Mouse (Mus musculus): Measurements from ENCODE around the gene Hes3. TPM values are rescaled to one million over a fixed set of nuclear protein-coding genes. Genes with fewer than 3 reads are reported as not detected.

The Hes3 gene
- polyA plus RNA-seq, 1 experiment from 2014 or later, result not detected

GRCm38 (mm10) chr4:152312186-152312585, 20.7 kb upstream of the Hes3 start:
- WGBS, result 3% methylated on average over 14 of the region's 14 CpGs
- Histone ChIP-seq H3K4me2 (ENCODE audit: low read length) (peak overlapping the region; percentile 52; the same call in 1 of the 2 replicates), H3K36me3 (ENCODE audit: control insufficient read depth, insufficient read depth) (no peaks in the 10 kb centered on the region), H3K4me3 (replicated peaks; ENCODE audit: low read length) (no peak overlapping the region), H3K9me3 (ENCODE audit: control insufficient read depth, low read length) (no peaks in the 10 kb centered on the region), H3K27ac (ENCODE audit: low read length) (no peak overlapping the region), H3K27me3 (replicated peaks; ENCODE audit: control insufficient read depth, insufficient read depth, low read length) (peaks cover 55% of the 10 kb centered on the region), H3K9ac (replicated peaks; ENCODE audit: low read depth, low read length) (no peak overlapping the region), H3K4me1 (replicated peaks; ENCODE audit: control insufficient read depth, insufficient read depth, low read length) (peaks cover 12% of the 10 kb centered on the region)
- ATAC-seq, result no peak

DNA sequence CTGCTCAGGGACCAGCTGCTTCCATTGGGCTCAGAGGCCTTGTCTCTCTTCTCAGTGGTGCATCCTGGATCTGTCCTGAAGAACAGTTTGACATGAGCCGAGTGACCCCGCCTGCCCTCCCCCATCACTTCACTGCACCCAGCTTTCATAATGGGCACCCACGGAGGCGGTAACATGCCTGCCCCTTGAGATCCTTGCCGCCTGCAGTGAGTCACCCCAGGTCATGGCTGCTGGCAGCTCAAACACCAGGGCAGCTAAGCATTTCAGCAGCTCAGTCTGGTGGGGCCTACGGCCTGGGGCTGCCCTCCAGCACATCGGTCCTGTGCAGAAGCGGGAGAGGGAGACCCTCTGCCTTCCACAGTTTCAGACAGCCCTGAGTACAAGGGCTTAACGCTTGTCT, 16.1 kb upstream of the Hes3 start:
- Histone ChIP-seq H3K4me2 (ENCODE audit: low read length) (no peak overlapping the region), H3K9me3 (ENCODE audit: control insufficient read depth, low read length) (no peaks in the 10 kb centered on the region), H3K36me3 (ENCODE audit: control insufficient read depth, insufficient read depth) (peaks cover 17% of the 10 kb centered on the region), H3K4me3 (replicated peaks; ENCODE audit: low read length) (no peak overlapping the region), H3K4me1 (replicated peaks; ENCODE audit: control insufficient read depth, insufficient read depth, low read length) (no peaks in the 10 kb centered on the region), H3K9ac (replicated peaks; ENCODE audit: low read depth, low read length) (no peak overlapping the region), H3K27ac (ENCODE audit: low read length) (no peak overlapping the region), H3K27me3 (replicated peaks; ENCODE audit: control insufficient read depth, insufficient read depth, low read length) (peaks cover 14% of the 10 kb centered on the region)
- 85% methylated on average over 9 of the region's 9 CpGs for WGBS
- no peak for ATAC-seq

DNA sequence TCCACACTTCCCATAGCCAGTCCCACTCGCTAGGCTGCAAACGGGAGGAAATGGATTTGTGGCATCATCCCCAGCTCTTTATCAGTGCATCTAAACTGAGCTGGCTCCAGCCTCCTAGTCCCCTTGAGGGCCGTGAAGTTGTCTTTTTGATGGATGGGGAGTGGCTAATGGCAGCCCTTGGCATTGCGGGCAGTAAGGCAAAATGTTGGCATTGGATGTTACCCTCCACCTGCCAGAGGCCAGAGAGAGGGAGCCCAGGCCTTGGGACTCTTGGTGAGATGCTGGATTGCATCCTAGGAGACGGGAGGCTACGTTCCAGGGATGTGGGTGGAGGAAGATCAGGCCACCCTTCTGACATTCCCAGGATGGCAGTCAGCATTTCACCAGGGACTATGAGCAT, 14.5 kb upstream of the Hes3 start:
- H3K27ac ChIP-seq (ENCODE audit: low read length), result no peak overlapping the region
- no peaks in the 10 kb centered on the region for H3K9me3 ChIP-seq (ENCODE audit: control insufficient read depth, low read length)
- no peak for ATAC-seq
- no peak overlapping the region for H3K4me2 ChIP-seq (ENCODE audit: low read length)
- peaks cover 17% of the 10 kb centered on the region for H3K36me3 ChIP-seq (ENCODE audit: control insufficient read depth, insufficient read depth)
- H3K27me3 ChIP-seq (replicated peaks; ENCODE audit: control insufficient read depth, insufficient read depth, low read length), result no peaks in the 10 kb centered on the region; the same call in 1 of the 2 replicates
- no peak overlapping the region for H3K4me3 ChIP-seq (replicated peaks; ENCODE audit: low read length)
- WGBS, result 91% methylated on average over 6 of the region's 6 CpGs
- no peaks in the 10 kb centered on the region for H3K4me1 ChIP-seq (replicated peaks; ENCODE audit: control insufficient read depth, insufficient read depth, low read length)
- no peak overlapping the region for H3K9ac ChIP-seq (replicated peaks; ENCODE audit: low read depth, low read length)

DNA sequence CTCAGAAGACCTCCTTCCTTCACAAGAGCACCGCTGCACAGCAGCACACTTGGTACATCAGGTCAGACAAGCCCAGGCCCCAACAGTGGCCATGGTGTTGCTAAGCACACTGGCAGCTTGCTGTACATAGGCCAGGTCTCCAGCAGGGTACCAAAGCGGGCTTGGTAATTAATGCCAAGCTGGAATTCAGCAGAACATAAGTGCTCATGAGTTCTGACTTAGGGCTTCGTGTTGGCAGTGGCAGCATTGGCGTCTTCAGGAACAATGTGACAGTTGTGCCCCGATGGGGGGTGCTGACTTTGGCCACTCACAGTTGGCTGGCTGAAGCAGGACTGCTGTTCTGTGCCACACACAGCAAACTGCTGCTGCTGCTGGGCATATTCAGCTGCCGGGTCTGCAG, 13.2 kb upstream of the Hes3 start:
- ATAC-seq, result no peak
- Histone ChIP-seq H3K27me3 (replicated peaks; ENCODE audit: control insufficient read depth, insufficient read depth, low read length) (no peaks in the 10 kb centered on the region), H3K4me3 (replicated peaks; ENCODE audit: low read length) (no peak overlapping the region), H3K9me3 (ENCODE audit: control insufficient read depth, low read length) (no peaks in the 10 kb centered on the region), H3K9ac (replicated peaks; ENCODE audit: low read depth, low read length) (no peak overlapping the region), H3K36me3 (ENCODE audit: control insufficient read depth, insufficient read depth) (peaks cover 17% of the 10 kb centered on the region), H3K27ac (ENCODE audit: low read length) (no peak overlapping the region), H3K4me2 (ENCODE audit: low read length) (no peak overlapping the region), H3K4me1 (replicated peaks; ENCODE audit: control insufficient read depth, insufficient read depth, low read length) (peaks cover 7% of the 10 kb centered on the region; the same call in 1 of the 2 replicates)
- 81% methylated on average over 6 of the region's 6 CpGs for WGBS

DNA sequence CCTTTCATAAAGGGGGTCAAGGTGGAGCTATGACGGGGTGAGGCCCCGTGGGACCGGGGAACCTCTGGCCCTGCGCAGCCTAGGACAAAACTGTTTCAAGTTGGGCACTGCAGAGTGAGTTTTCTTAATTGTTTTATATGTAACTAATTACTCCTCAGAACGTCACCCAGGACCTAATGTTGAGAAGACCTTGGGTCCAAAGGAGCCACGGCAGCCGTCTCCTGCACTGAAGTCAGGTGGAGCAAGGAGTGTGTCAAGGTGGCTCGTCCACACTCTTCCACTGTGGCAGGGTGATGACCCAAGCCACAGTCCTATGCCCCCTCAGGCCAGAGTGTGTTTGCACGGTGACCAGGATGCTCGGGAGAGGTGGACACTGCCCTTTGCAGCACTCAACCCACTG, 11.7 kb upstream of the Hes3 start:
- WGBS, result 91% methylated on average over 10 of the region's 10 CpGs
- H3K36me3 ChIP-seq (ENCODE audit: control insufficient read depth, insufficient read depth), result peaks cover 17% of the 10 kb centered on the region
- H3K4me2 ChIP-seq (ENCODE audit: low read length), result no peak overlapping the region

DNA sequence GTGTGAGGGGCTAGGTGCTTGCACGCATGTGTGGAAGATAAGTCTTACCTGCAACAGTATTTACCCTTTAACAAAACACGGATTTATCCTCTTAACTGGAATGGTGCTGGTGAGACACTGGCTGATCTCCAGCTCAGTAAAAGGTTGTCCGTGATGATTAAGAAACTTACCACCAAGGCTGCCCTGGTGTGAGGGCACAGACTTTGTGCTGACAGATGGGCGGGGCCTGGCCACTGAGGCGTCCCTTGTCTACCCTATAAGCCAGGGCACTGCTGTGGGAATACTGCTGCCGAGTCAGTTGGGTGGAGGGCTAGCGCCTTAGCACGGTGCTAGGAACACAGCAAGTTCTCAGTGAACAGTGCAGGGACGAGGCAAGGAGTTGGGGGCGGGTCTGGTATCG, 10.6 kb upstream of the Hes3 start:
- Histone ChIP-seq H3K27ac (ENCODE audit: low read length) (no peak overlapping the region), H3K36me3 (ENCODE audit: control insufficient read depth, insufficient read depth) (peaks cover 17% of the 10 kb centered on the region), H3K9ac (replicated peaks; ENCODE audit: low read depth, low read length) (no peak overlapping the region), H3K4me2 (ENCODE audit: low read length) (no peak overlapping the region), H3K4me3 (replicated peaks; ENCODE audit: low read length) (no peak overlapping the region), H3K27me3 (replicated peaks; ENCODE audit: control insufficient read depth, insufficient read depth, low read length) (no peaks in the 10 kb centered on the region), H3K4me1 (replicated peaks; ENCODE audit: control insufficient read depth, insufficient read depth, low read length) (peaks cover 20% of the 10 kb centered on the region), H3K9me3 (ENCODE audit: control insufficient read depth, low read length) (no peaks in the 10 kb centered on the region)
- WGBS, result 67% methylated on average over 11 of the region's 11 CpGs
- no peak for ATAC-seq

More for the DNA sequence above, 11.7 kb upstream of the Hes3 start:
- H3K9me3 ChIP-seq (ENCODE audit: control insufficient read depth, low read length), result no peaks in the 10 kb centered on the region
- peaks cover 15% of the 10 kb centered on the region for H3K4me1 ChIP-seq (replicated peaks; ENCODE audit: control insufficient read depth, insufficient read depth, low read length)
- H3K9ac ChIP-seq (replicated peaks; ENCODE audit: low read depth, low read length), result no peak overlapping the region
- ATAC-seq, result no peak
- H3K4me3 ChIP-seq (replicated peaks; ENCODE audit: low read length), result no peak overlapping the region
- H3K27me3 ChIP-seq (replicated peaks; ENCODE audit: control insufficient read depth, insufficient read depth, low read length), result no peaks in the 10 kb centered on the region
- no peak overlapping the region for H3K27ac ChIP-seq (ENCODE audit: low read length)

DNA sequence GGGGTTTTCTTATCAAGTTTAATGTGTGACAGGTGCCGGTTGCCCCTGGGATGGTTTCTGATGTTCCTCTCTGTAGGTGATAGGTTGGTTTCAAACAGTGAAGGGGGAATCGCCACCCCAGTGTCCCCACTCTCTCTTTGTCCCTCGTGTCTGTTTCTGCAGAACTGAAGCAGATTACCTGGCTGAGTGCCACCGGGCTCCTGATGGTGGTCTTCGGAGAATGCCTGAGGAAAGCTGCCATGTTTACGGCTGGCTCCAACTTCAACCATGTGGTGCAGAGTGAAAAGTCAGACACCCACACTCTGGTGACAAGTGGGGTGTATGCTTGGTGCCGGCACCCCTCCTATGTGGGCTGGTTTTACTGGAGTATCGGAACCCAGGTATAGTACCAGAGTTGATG, 8.9 kb upstream of the Hes3 start:
- no peak for ATAC-seq
- WGBS, result 70% methylated on average over 8 of the region's 8 CpGs
- H3K36me3 ChIP-seq (ENCODE audit: control insufficient read depth, insufficient read depth), result peaks cover 17% of the 10 kb centered on the region

GRCm38 (mm10) chr4:152298836-152299235, 7.4 kb upstream of the Hes3 start:
- Histone ChIP-seq H3K27ac (ENCODE audit: low read length) (no peak overlapping the region), H3K4me2 (ENCODE audit: low read length) (no peak overlapping the region), H3K27me3 (replicated peaks; ENCODE audit: control insufficient read depth, insufficient read depth, low read length) (peaks cover 16% of the 10 kb centered on the region), H3K9ac (replicated peaks; ENCODE audit: low read depth, low read length) (no peak overlapping the region), H3K4me1 (replicated peaks; ENCODE audit: control insufficient read depth, insufficient read depth, low read length) (peaks cover 23% of the 10 kb centered on the region), H3K4me3 (replicated peaks; ENCODE audit: low read length) (no peak overlapping the region), H3K36me3 (ENCODE audit: control insufficient read depth, insufficient read depth) (peaks cover 10% of the 10 kb centered on the region), H3K9me3 (ENCODE audit: control insufficient read depth, low read length) (no peaks in the 10 kb centered on the region)
- WGBS, result 79% methylated on average over 14 of the region's 14 CpGs
- ATAC-seq, result no peak

More for the DNA sequence above, 8.9 kb upstream of the Hes3 start:
- Histone ChIP-seq H3K4me2 (ENCODE audit: low read length) (no peak overlapping the region), H3K4me1 (replicated peaks; ENCODE audit: control insufficient read depth, insufficient read depth, low read length) (peaks cover 23% of the 10 kb centered on the region), H3K27ac (ENCODE audit: low read length) (no peak overlapping the region), H3K9me3 (ENCODE audit: control insufficient read depth, low read length) (no peaks in the 10 kb centered on the region), H3K27me3 (replicated peaks; ENCODE audit: control insufficient read depth, insufficient read depth, low read length) (peaks cover 6% of the 10 kb centered on the region), H3K4me3 (replicated peaks; ENCODE audit: low read length) (no peak overlapping the region), H3K9ac (replicated peaks; ENCODE audit: low read depth, low read length) (no peak overlapping the region)

DNA sequence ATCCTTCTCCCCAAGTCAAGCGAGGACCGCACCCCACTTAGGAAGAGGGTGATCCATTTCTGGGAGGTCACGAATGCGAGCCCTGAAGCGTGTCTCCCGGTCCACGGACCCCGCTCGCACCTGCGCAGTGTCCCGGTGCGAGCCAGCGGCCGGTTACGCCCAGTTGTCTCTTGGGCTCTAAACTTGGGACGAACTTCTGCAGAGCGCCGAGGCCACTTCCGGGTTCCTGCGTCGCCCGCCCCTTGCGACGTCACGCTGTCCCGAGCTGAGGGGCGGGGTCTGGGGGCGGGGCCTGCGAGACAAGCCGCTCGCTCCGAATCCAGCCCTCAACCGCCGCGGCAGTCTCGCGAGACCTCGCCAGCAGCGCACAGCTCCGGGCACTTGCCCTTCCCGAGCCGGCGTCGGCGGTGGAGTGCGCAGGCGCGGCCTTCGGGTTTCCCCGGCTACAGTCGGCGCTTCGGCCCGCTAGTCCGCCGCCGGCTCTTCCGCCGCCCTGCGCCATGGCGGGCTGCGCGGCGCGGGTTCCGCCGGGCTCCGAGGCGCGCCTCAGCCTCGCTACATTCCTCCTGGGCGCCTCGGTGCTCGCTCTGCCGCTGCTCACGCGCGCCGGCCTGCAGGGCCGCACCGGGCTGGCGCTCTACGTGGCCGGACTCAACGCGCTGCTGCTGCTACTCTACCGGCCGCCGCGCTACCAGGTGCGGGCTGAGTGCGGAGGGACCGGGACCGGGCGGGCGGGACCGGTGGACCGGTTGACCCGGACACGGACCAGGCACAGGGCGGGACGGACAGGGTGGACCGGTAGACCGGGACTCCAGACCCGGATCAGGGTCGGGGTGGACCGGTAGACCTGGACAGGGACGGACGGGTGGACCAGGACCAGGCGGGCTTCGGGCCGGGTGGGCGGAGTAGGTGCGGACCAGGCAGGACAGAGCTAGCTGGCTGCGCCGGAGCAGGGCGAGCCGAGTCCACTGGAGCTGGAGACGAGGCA, 5.7 kb upstream of the Hes3 start, which contains the start of gene Icmt:
Gene Icmt, plus strand, starts transcription at position 354 of the 988 bp plus-strand sequence.
- Histone ChIP-seq H3K9me3 (ENCODE audit: control insufficient read depth, low read length) (no peaks in the 10 kb centered on the region), H3K4me3 (replicated peaks; ENCODE audit: low read length) (peak within 1 kb of the TSS; percentile 54), H3K9ac (replicated peaks; ENCODE audit: low read depth, low read length) (peak within 1 kb of the TSS; percentile 93), H3K27ac (ENCODE audit: low read length) (peak within 1 kb of the TSS; percentile 69; the same call in 1 of the 2 replicates), H3K4me2 (ENCODE audit: low read length) (peak within 1 kb of the TSS; percentile 85), H3K4me1 (replicated peaks; ENCODE audit: control insufficient read depth, insufficient read depth, low read length) (peaks cover 23% of the 10 kb centered on the region), H3K36me3 (ENCODE audit: control insufficient read depth, insufficient read depth) (no peaks in the 10 kb centered on the region; the same call in 1 of the 2 replicates), H3K27me3 (replicated peaks; ENCODE audit: control insufficient read depth, insufficient read depth, low read length) (peaks cover 30% of the 10 kb centered on the region)
- ATAC-seq, result peak; percentile 96
- WGBS, result under 1% methylated on average over 119 of the region's 119 CpGs
